Comparison of ENCODE assay signal across 8 mouse cellular contexts in the genomic region with DNA sequence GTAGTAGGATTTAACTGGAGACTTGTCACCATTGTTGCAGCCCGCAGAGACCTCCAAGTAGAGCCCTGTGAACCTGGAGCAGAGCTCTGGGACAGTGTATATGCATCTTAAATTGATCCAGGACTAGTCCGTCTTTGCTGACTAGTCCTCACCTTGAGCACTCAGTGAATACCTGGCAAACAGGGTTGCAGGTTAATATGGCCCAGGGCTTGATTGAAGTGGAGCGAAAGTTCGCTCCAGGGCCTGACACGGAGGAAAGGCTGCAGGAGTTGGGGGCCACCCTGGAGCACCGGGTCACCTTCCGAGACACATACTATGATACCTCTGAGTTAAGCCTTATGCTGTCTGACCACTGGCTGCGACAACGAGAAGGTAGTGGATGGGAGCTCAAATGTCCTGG. TPM values are rescaled to one million over a fixed set of nuclear protein-coding genes. Genes with fewer than 3 reads are reported as not detected.
DNase-seq lines count a peak whose midpoint lies in the region; ATAC-seq and TF ChIP-seq lines count a peak whose summit lies in the region.

No protein-coding gene starts in this region.

- WGBS in kidney, postnatal 0 days: 45% methylated on average over 9 of the region's 9 CpGs
- WGBS in embryonic facial prominence, embryonic 11.5 days: 60% methylated on average over 9 of the region's 9 CpGs
- WGBS in hindbrain, postnatal 0 days: 61% methylated on average over 9 of the region's 9 CpGs

- H3K27me3 ChIP-seq in kidney, postnatal 0 days (ENCODE audit: insufficient read depth, low read length): no peaks in the 10 kb centered on the region
- H3K27me3 ChIP-seq in embryonic facial prominence, embryonic 11.5 days (ENCODE audit: control insufficient read depth, insufficient read depth, low read length): no peaks in the 10 kb centered on the region
- no peaks in the 10 kb centered on the region for H3K27me3 ChIP-seq in hindbrain, postnatal 0 days (ENCODE audit: insufficient read depth, low read length)
- H3K27me3 ChIP-seq in myocyte (ENCODE audit: control insufficient read depth, insufficient read depth, insufficient read length): no peaks in the 10 kb centered on the region

- H3K4me3 ChIP-seq in kidney, postnatal 0 days (replicated peaks; ENCODE audit: low read depth, low read length): peak overlapping the region; percentile 71
- H3K4me3 ChIP-seq in embryonic facial prominence, embryonic 11.5 days (ENCODE audit: low read depth, low read length): peak overlapping the region; percentile 63
- H3K4me3 ChIP-seq in hindbrain, postnatal 0 days (ENCODE audit: low read length): peak overlapping the region; percentile 59
- H3K4me3 ChIP-seq in myocyte: peak overlapping the region; percentile 54

- peak overlapping the region; percentile 81 for H3K4me2 ChIP-seq in kidney, postnatal 0 days (ENCODE audit: low read length)
- H3K4me2 ChIP-seq in embryonic facial prominence, embryonic 11.5 days (ENCODE audit: low read depth, low read length): peak overlapping the region; percentile 61
- H3K4me2 ChIP-seq in hindbrain, postnatal 0 days (ENCODE audit: low read depth, low read length): peak overlapping the region; percentile 74
- H3K4me2 ChIP-seq in myocyte (ENCODE audit: low read depth): peak overlapping the region; percentile 99

- H3ac ChIP-seq in myocyte (ENCODE audit: control insufficient read depth, insufficient read length): peak overlapping the region; percentile 9

- H3K9ac ChIP-seq in kidney, postnatal 0 days (ENCODE audit: low read depth, low read length): peak overlapping the region; percentile 75
- H3K9ac ChIP-seq in embryonic facial prominence, embryonic 11.5 days (replicated peaks; ENCODE audit: low read length): peak overlapping the region; percentile 80
- H3K9ac ChIP-seq in hindbrain, postnatal 0 days (replicated peaks; ENCODE audit: low read length): peak overlapping the region; percentile 83

- peaks cover 20% of the 10 kb centered on the region for H3K4me1 ChIP-seq in kidney, postnatal 0 days (replicated peaks; ENCODE audit: insufficient read depth, low read length)
- H3K4me1 ChIP-seq in embryonic facial prominence, embryonic 11.5 days (ENCODE audit: control insufficient read depth, insufficient read depth, low read length): 0 out of 2 replicates have a peak, but pooled peaks cover 2% of the 10 kb centered on the region
- peaks cover 16% of the 10 kb centered on the region for H3K4me1 ChIP-seq in hindbrain, postnatal 0 days (ENCODE audit: insufficient read depth, low read length)

- peak overlapping the region; percentile 84 for H3K27ac ChIP-seq in kidney, postnatal 0 days
- H3K27ac ChIP-seq in embryonic facial prominence, embryonic 11.5 days (replicated peaks; ENCODE audit: low read depth, low read length): no peak overlapping the region
- H3K27ac ChIP-seq in hindbrain, postnatal 0 days: peak overlapping the region; percentile 93

- H3K9me3 ChIP-seq in kidney, postnatal 0 days (replicated peaks; ENCODE audit: low read length): no peaks in the 10 kb centered on the region
- H3K9me3 ChIP-seq in embryonic facial prominence, embryonic 11.5 days (replicated peaks; ENCODE audit: control insufficient read depth, low read length): no peaks in the 10 kb centered on the region
- H3K9me3 ChIP-seq in hindbrain, postnatal 0 days (ENCODE audit: low read length): no peaks in the 10 kb centered on the region

- no peaks in the 10 kb centered on the region for H3K79me2 ChIP-seq in myocyte (ENCODE audit: control insufficient read depth, insufficient read depth)

- H3K36me3 ChIP-seq in kidney, postnatal 0 days (ENCODE audit: insufficient read depth, low read length): peaks cover 6% of the 10 kb centered on the region; the same call in 1 of the 2 replicates
- H3K36me3 ChIP-seq in embryonic facial prominence, embryonic 11.5 days (replicated peaks; ENCODE audit: control insufficient read depth, insufficient read depth, low read depth, low read length): no peaks in the 10 kb centered on the region
- no peaks in the 10 kb centered on the region for H3K36me3 ChIP-seq in hindbrain, postnatal 0 days (ENCODE audit: insufficient read depth, low read length)
- H3K36me3 ChIP-seq in myocyte (ENCODE audit: control insufficient read depth, insufficient read depth): peaks cover 3% of the 10 kb centered on the region

- TF ChIP-seq CTCF in kidney, postnatal 0 days (IDR thresholded peaks at IDR 0.05; ENCODE audit: low read depth): no peak
- TF ChIP-seq CTCF in hindbrain, postnatal 0 days (IDR thresholded peaks at IDR 0.05; ENCODE audit: low read depth): no peak

- DNase-seq in kidney, postnatal 0 days (ENCODE audit: low spot score): no peak
- no peak for DNase-seq in kidney, postnatal 36 days
- DNase-seq in embryonic facial prominence, embryonic 11.5 days (ENCODE audit: low spot score): no peak
- DNase-seq in hindbrain, postnatal 0 days (ENCODE audit: low spot score): no peak
- no peak for DNase-seq in Muller cell, postnatal 12 days (ENCODE audit: inconsistent ontology term)
- no peak for DNase-seq in layer of hippocampus, adult 9-11 months
- no peak for DNase-seq in left cerebral cortex, postnatal 25 days (ENCODE audit: low spot score in 2 of 2)

- intact Hi-C loops in left cerebral cortex, postnatal 25 days (cut with DNase I): loop anchor here (5.0 kb wide), 1 partner anchor 193 kb away; no protein-coding TSS in a partner anchor

- no peak for ATAC-seq in kidney, postnatal 0 days (replicated peaks; ENCODE audit: low FRiP score, low read depth)
- no peak for ATAC-seq in embryonic facial prominence, embryonic 11.5 days (replicated peaks; ENCODE audit: insufficient number of reproducible peaks, low FRiP score, low TSS enrichment, low read depth)
- no peak for ATAC-seq in hindbrain, postnatal 0 days

- TF ChIP-seq POLR2A in myocyte (IDR thresholded peaks at IDR 0.05; ENCODE audit: insufficient read length, low read depth): no peak

TF ChIP-seq in myocyte, 11 proteins besides CTCF, POLR2A, EP300 and RAD21:
- TF ChIP-seq CEBPB (IDR thresholded peaks at IDR 0.05; ENCODE audit: insufficient read depth, poor library complexity, severe bottlenecking) (no peak), POLR2AphosphoS2 (IDR thresholded peaks at IDR 0.05; ENCODE audit: insufficient read length, low read depth) (no peak), MYOG (IDR thresholded peaks at IDR 0.05; ENCODE audit: control insufficient read depth in 1 of 3, insufficient read depth in 1 of 3, insufficient read length in 2 of 3, low read depth in 2 of 3) (no peak), SRF (IDR thresholded peaks at IDR 0.05; ENCODE audit: control insufficient read depth, insufficient read length, low read depth) (no peak), TCF12 (IDR thresholded peaks at IDR 0.05; ENCODE audit: insufficient read depth, poor library complexity, severe bottlenecking) (no peak), REST (IDR thresholded peaks at IDR 0.05; ENCODE audit: insufficient read depth, insufficient read length) (no peak), E2F4 (IDR thresholded peaks at IDR 0.05; ENCODE audit: insufficient read depth) (no peak), MYOD1 (IDR thresholded peaks at IDR 0.05; ENCODE audit: control insufficient read depth in 1 of 3, insufficient read length in 2 of 3, low read depth in 2 of 3) (no peak), USF1 (IDR thresholded peaks at IDR 0.05; ENCODE audit: low read depth) (no peak), TCF3 (IDR thresholded peaks at IDR 0.05; ENCODE audit: insufficient read length, low read depth) (no peak), MAX (IDR thresholded peaks at IDR 0.05; ENCODE audit: low read depth) (no peak)
TF ChIP-seq in myocyte: peak in this region for 0.

RNA-seq across cellular contexts. Expression of a gene that starts 0.7 kb away (rescaled TPM):
- 20.8 and 21.6 TPM in 2 replicates for polyA plus RNA-seq in kidney, postnatal 0 days (2015; fragmentation: Nextera tagmentation; extraction: Ambion mirVana)
- 19.0 and 19.6 TPM in 2 replicates for polyA plus RNA-seq in embryonic facial prominence, embryonic 11.5 days (2014; fragmentation: Nextera tagmentation; extraction: Ambion mirVana)
- total RNA-seq in hindbrain, postnatal 0 days (2014; rRNA removed): 37.7 and 44.1 TPM in 2 replicates
- polyA plus RNA-seq in hindbrain, postnatal 0 days (2015; fragmentation: Nextera tagmentation; extraction: Ambion mirVana): 31.8 and 32.8 TPM in 2 replicates
- 10.8 TPM for polyA plus RNA-seq in myocyte (2012; fragmentation: generic; extraction: Trizol)
- 10 to 100 TPM; 23.8 to 25.0 TPM for total RNA-seq in left cerebral cortex, postnatal 25 days (2021)

RNA-seq across cellular contexts. Expression of a gene that starts 3.1 kb away (rescaled TPM):
- polyA plus RNA-seq in kidney, postnatal 0 days (2015; fragmentation: Nextera tagmentation; extraction: Ambion mirVana): 2.0 and 2.4 TPM in 2 replicates
- 4.5 and 6.0 TPM in 2 replicates for polyA plus RNA-seq in embryonic facial prominence, embryonic 11.5 days (2014; fragmentation: Nextera tagmentation; extraction: Ambion mirVana)
- 10.7 and 10.9 TPM in 2 replicates for total RNA-seq in hindbrain, postnatal 0 days (2014; rRNA removed)
- 8.1 and 8.4 TPM in 2 replicates for polyA plus RNA-seq in hindbrain, postnatal 0 days (2015; fragmentation: Nextera tagmentation; extraction: Ambion mirVana)
- 0.98 TPM for polyA plus RNA-seq in myocyte (2012; fragmentation: generic; extraction: Trizol)
- 10 to 100 TPM; 37.5 to 47.1 TPM for total RNA-seq in left cerebral cortex, postnatal 25 days (2021)

RNA-seq across cellular contexts. Expression of a gene that starts 11.1 kb away (rescaled TPM):
- polyA plus RNA-seq in kidney, postnatal 0 days (2015; fragmentation: Nextera tagmentation; extraction: Ambion mirVana): 15.8 and 16.8 TPM in 2 replicates
- polyA plus RNA-seq in embryonic facial prominence, embryonic 11.5 days (2014; fragmentation: Nextera tagmentation; extraction: Ambion mirVana): 8.4 and 13.4 TPM in 2 replicates
- 5.7 and 6.5 TPM in 2 replicates for total RNA-seq in hindbrain, postnatal 0 days (2014; rRNA removed)
- 5.9 and 6.1 TPM in 2 replicates for polyA plus RNA-seq in hindbrain, postnatal 0 days (2015; fragmentation: Nextera tagmentation; extraction: Ambion mirVana)
- 6.5 TPM for polyA plus RNA-seq in myocyte (2012; fragmentation: generic; extraction: Trizol)
- 10 to 100 TPM; 10.3 to 11.3 TPM for total RNA-seq in left cerebral cortex, postnatal 25 days (2021)

RNA-seq across cellular contexts. Expression of a gene that starts 21.5 kb away (rescaled TPM):
- 0.30 and 0.34 TPM in 2 replicates for polyA plus RNA-seq in kidney, postnatal 0 days (2015; fragmentation: Nextera tagmentation; extraction: Ambion mirVana)
- polyA plus RNA-seq in embryonic facial prominence, embryonic 11.5 days (2014; fragmentation: Nextera tagmentation; extraction: Ambion mirVana): 1.2 and 1.3 TPM in 2 replicates
- total RNA-seq in hindbrain, postnatal 0 days (2014; rRNA removed): 124 and 126 TPM in 2 replicates
- 28.3 and 29.4 TPM in 2 replicates for polyA plus RNA-seq in hindbrain, postnatal 0 days (2015; fragmentation: Nextera tagmentation; extraction: Ambion mirVana)
- polyA plus RNA-seq in myocyte (2012; fragmentation: generic; extraction: Trizol): not detected
- total RNA-seq in left cerebral cortex, postnatal 25 days (2021): 100 to 1,000 TPM; 317 to 338 TPM
